Mouse (Mus musculus): ENCODE data around the gene Ak5. TPM values are rescaled to one million over a fixed set of nuclear protein-coding genes. Genes with fewer than 3 reads are reported as not detected.

The Ak5 gene
- polyA plus RNA-seq, 1 experiment from 2014 or later, result 1.8 TPM

GRCm38 (mm10) chr3:152579984-152580591 lies 88.1 kb downstream of the Ak5 start:
- Histone ChIP-seq H3K9ac (no peak overlapping the region), H3K4me1 (no peaks in the 10 kb centered on the region), H3K36me3 (no peaks in the 10 kb centered on the region), H3K4me2 (replicated peaks) (no peak overlapping the region), H3K4me3 (no peak overlapping the region), H3K27ac (no peak overlapping the region), H3K9me3 (no peaks in the 10 kb centered on the region), H3K27me3 (no peaks in the 10 kb centered on the region)
- ATAC-seq (ENCODE audit: low FRiP score, low read depth), result no peak
- 71% methylated on average over 10 of the region's 10 CpGs for WGBS

GRCm38 (mm10) chr3:152578282-152579228 lies 89.6 kb downstream of the Ak5 start:
- no peaks in the 10 kb centered on the region for H3K9me3 ChIP-seq
- no peaks in the 10 kb centered on the region for H3K36me3 ChIP-seq
- H3K27me3 ChIP-seq, result no peaks in the 10 kb centered on the region
- H3K27ac ChIP-seq, result no peak overlapping the region
- no peak overlapping the region for H3K4me3 ChIP-seq
- ATAC-seq (ENCODE audit: low FRiP score, low read depth), result no peak
- H3K4me2 ChIP-seq (replicated peaks), result no peak overlapping the region
- WGBS, result 76% methylated on average over 26 of the region's 26 CpGs
- no peak overlapping the region for H3K9ac ChIP-seq
- no peaks in the 10 kb centered on the region for H3K4me1 ChIP-seq

GRCm38 (mm10) chr3:152577763-152578162 lies 90.4 kb downstream of the Ak5 start:
- Histone ChIP-seq H3K9ac (no peak overlapping the region), H3K9me3 (no peaks in the 10 kb centered on the region), H3K4me1 (no peaks in the 10 kb centered on the region), H3K27ac (no peak overlapping the region), H3K4me2 (replicated peaks) (no peak overlapping the region), H3K27me3 (no peaks in the 10 kb centered on the region), H3K4me3 (no peak overlapping the region), H3K36me3 (no peaks in the 10 kb centered on the region)
- no peak for ATAC-seq (ENCODE audit: low FRiP score, low read depth)
- WGBS, result 86% methylated on average over 7 of the region's 7 CpGs

GRCm38 (mm10) chr3:152577273-152577672 lies 90.9 kb downstream of the Ak5 start:
- H3K4me3 ChIP-seq, result no peak overlapping the region

GRCm38 (mm10) chr3:152569242-152569605 lies 98.9 kb downstream of the Ak5 start:
- Histone ChIP-seq H3K4me1 (peaks cover 9% of the 10 kb centered on the region), H3K9ac (no peak overlapping the region), H3K27me3 (no peaks in the 10 kb centered on the region), H3K27ac (peak overlapping the region; percentile 22; the same call in 1 of the 2 replicates), H3K4me3 (no peak overlapping the region), H3K4me2 (replicated peaks) (no peak overlapping the region), H3K36me3 (no peaks in the 10 kb centered on the region), H3K9me3 (no peaks in the 10 kb centered on the region)
- 63% methylated on average over 6 of the region's 6 CpGs for WGBS
- no peak for ATAC-seq (ENCODE audit: low FRiP score, low read depth)

More at GRCm38 (mm10) chr3:152577273-152577672, 90.9 kb downstream of the Ak5 start:
- H3K9ac ChIP-seq, result no peak overlapping the region
- no peak overlapping the region for H3K4me2 ChIP-seq (replicated peaks)
- H3K36me3 ChIP-seq, result no peaks in the 10 kb centered on the region
- no peak for ATAC-seq (ENCODE audit: low FRiP score, low read depth)
- H3K9me3 ChIP-seq, result no peaks in the 10 kb centered on the region
- 57% methylated on average over 1 of the region's 1 CpGs for WGBS
- H3K27ac ChIP-seq, result no peak overlapping the region
- H3K4me1 ChIP-seq, result no peaks in the 10 kb centered on the region
- H3K27me3 ChIP-seq, result no peaks in the 10 kb centered on the region

GRCm38 (mm10) chr3:152568455-152569241 lies 99.5 kb downstream of the Ak5 start:
- 57% methylated on average over 9 of the region's 9 CpGs for WGBS
- Histone ChIP-seq H3K4me3 (no peak overlapping the region), H3K27me3 (no peaks in the 10 kb centered on the region), H3K9ac (no peak overlapping the region), H3K4me2 (replicated peaks) (no peak overlapping the region), H3K27ac (peak overlapping the region; percentile 22; the same call in 1 of the 2 replicates), H3K36me3 (no peaks in the 10 kb centered on the region), H3K9me3 (no peaks in the 10 kb centered on the region), H3K4me1 (peaks cover 9% of the 10 kb centered on the region)
- peak; percentile 44; the same call in 1 of the 2 replicates for ATAC-seq (ENCODE audit: low FRiP score, low read depth)

GRCm38 (mm10) chr3:152564516-152565113 lies 103.5 kb downstream of the Ak5 start:
- no peak overlapping the region for H3K4me2 ChIP-seq (replicated peaks)
- no peaks in the 10 kb centered on the region for H3K36me3 ChIP-seq
- H3K9ac ChIP-seq, result no peak overlapping the region
- H3K27me3 ChIP-seq, result no peaks in the 10 kb centered on the region
- H3K9me3 ChIP-seq, result no peaks in the 10 kb centered on the region
- H3K27ac ChIP-seq, result no peak overlapping the region
- ATAC-seq (ENCODE audit: low FRiP score, low read depth), result no peak
- WGBS, result 58% methylated on average over 6 of the region's 6 CpGs
- no peak overlapping the region for H3K4me3 ChIP-seq
- peaks cover 9% of the 10 kb centered on the region for H3K4me1 ChIP-seq

GRCm38 (mm10) chr3:152563833-152564232 lies 104.3 kb downstream of the Ak5 start:
- Histone ChIP-seq H3K4me1 (peaks cover 3% of the 10 kb centered on the region), H3K9ac (no peak overlapping the region), H3K4me3 (no peak overlapping the region), H3K36me3 (no peaks in the 10 kb centered on the region), H3K4me2 (replicated peaks) (no peak overlapping the region), H3K27ac (no peak overlapping the region), H3K27me3 (no peaks in the 10 kb centered on the region), H3K9me3 (no peaks in the 10 kb centered on the region)
- ATAC-seq (ENCODE audit: low FRiP score, low read depth), result no peak

- 76% methylated on average over 2 of the region's 2 CpGs for WGBS
- no peak for ATAC-seq (ENCODE audit: low FRiP score, low read depth)
- Histone ChIP-seq H3K27ac (no peak overlapping the region), H3K27me3 (no peaks in the 10 kb centered on the region), H3K4me2 (replicated peaks) (no peak overlapping the region), H3K4me1 (no peaks in the 10 kb centered on the region), H3K4me3 (no peak overlapping the region), H3K36me3 (no peaks in the 10 kb centered on the region), H3K9me3 (no peaks in the 10 kb centered on the region), H3K9ac (no peak overlapping the region)
These were observed 106.5 kb downstream of the Ak5 start for GRCm38 (mm10) chr3:152561708-152562107.

GRCm38 (mm10) chr3:152559295-152559694 lies 108.9 kb downstream of the Ak5 start:
- Histone ChIP-seq H3K27me3 (no peaks in the 10 kb centered on the region), H3K27ac (no peak overlapping the region), H3K4me1 (no peaks in the 10 kb centered on the region), H3K9ac (no peak overlapping the region), H3K9me3 (no peaks in the 10 kb centered on the region), H3K4me3 (no peak overlapping the region), H3K36me3 (no peaks in the 10 kb centered on the region), H3K4me2 (replicated peaks) (no peak overlapping the region)
- WGBS, result 66% methylated on average over 4 of the region's 4 CpGs
- no peak for ATAC-seq (ENCODE audit: low FRiP score, low read depth)

GRCm38 (mm10) chr3:152558106-152558505 lies 110.1 kb downstream of the Ak5 start:
- Histone ChIP-seq H3K9ac (no peak overlapping the region), H3K27me3 (no peaks in the 10 kb centered on the region), H3K36me3 (no peaks in the 10 kb centered on the region), H3K27ac (no peak overlapping the region), H3K4me3 (no peak overlapping the region), H3K4me2 (replicated peaks) (no peak overlapping the region), H3K9me3 (no peaks in the 10 kb centered on the region), H3K4me1 (no peaks in the 10 kb centered on the region)
- ATAC-seq (ENCODE audit: low FRiP score, low read depth), result no peak
- 62% methylated on average over 10 of the region's 10 CpGs for WGBS

- Histone ChIP-seq H3K27ac (no peak overlapping the region), H3K4me1 (no peaks in the 10 kb centered on the region), H3K36me3 (no peaks in the 10 kb centered on the region), H3K4me2 (replicated peaks) (no peak overlapping the region), H3K9me3 (no peaks in the 10 kb centered on the region), H3K27me3 (no peaks in the 10 kb centered on the region), H3K4me3 (no peak overlapping the region), H3K9ac (no peak overlapping the region)
- WGBS, result 33% methylated on average over 6 of the region's 12 CpGs
- ATAC-seq (ENCODE audit: low FRiP score, low read depth), result no peak
These were observed 110.5 kb downstream of the Ak5 start for GRCm38 (mm10) chr3:152557659-152558058.
